ENCODE assay signal across 23 mouse cellular contexts in genomic region chr17:26788986-26789385, GRCm38 (mm10). TPM values are rescaled to one million over a fixed set of nuclear protein-coding genes. Genes with fewer than 3 reads are reported as not detected.
"Had no signal": no experiment of that assay in that cellular context is flagged by ENCODE, and none has a peak within 500 bp of the region (broad histone marks: within the 10 kb centered on the region; RNA-seq: fewer than 3 reads in every experiment).

No protein-coding gene starts in this region.

- H3K9me3 ChIP-seq: midbrain, embryonic 10.5 days; midbrain, embryonic 12.5 days; neural tube, embryonic 13.5 days; neural tube, embryonic 15.5 days had no signal

- H3K9ac ChIP-seq: lung, embryonic 14.5 days; midbrain, embryonic 12.5 days; neural tube, embryonic 13.5 days; neural tube, embryonic 15.5 days had no signal

- ATAC-seq: midbrain, embryonic 16.5 days had no signal

- H3K27me3 ChIP-seq: midbrain, embryonic 12.5 days; neural tube, embryonic 13.5 days; neural tube, embryonic 15.5 days had no signal

- H3K4me3 ChIP-seq: midbrain, embryonic 10.5 days; midbrain, embryonic 12.5 days; myocyte; neural tube, embryonic 13.5 days; neural tube, embryonic 15.5 days had no signal

- DNase-seq: lung, adult 18-20 months; lung, embryonic 14.5 days; lung, postnatal 10 days; lung, postnatal 4 days; midbrain, embryonic 14.5 days; retina, postnatal 1 day; right cerebral cortex, adult 18-20 months; right cerebral cortex, postnatal 25 days; right cerebral cortex, postnatal 4 days; thymus, adult 18-20 months; thymus, postnatal 14 days; thymus, postnatal 36 days had no signal

- H3K27ac ChIP-seq: midbrain, embryonic 10.5 days; midbrain, embryonic 12.5 days; neural tube, embryonic 13.5 days; neural tube, embryonic 15.5 days had no signal

- H3K4me1 ChIP-seq: midbrain, embryonic 10.5 days; midbrain, embryonic 12.5 days; neural tube, embryonic 13.5 days; neural tube, embryonic 15.5 days had no signal

- H3K4me2 ChIP-seq: lung, embryonic 14.5 days; midbrain, embryonic 12.5 days; neural tube, embryonic 13.5 days; neural tube, embryonic 15.5 days had no signal

RNA-seq across cellular contexts. Expression of gene Nkx2-5, which starts 55.8 kb away (rescaled TPM):
- total RNA-seq: megakaryocyte, adult 5-6 weeks; megakaryocyte-erythroid progenitor cell, adult 5-6 weeks had no signal
- polyA plus RNA-seq: liver, embryonic 16.5 days; midbrain, embryonic 10.5 days; midbrain, embryonic 12.5 days; midbrain, embryonic 14.5 days; midbrain, embryonic 16.5 days; neural tube, embryonic 11.5 days; neural tube, embryonic 15.5 days; thymus, postnatal 0 days had no signal
